Mouse (Mus musculus) neural tube, embryonic 13.5 days (tissue): Measurements from ENCODE around the gene 1110004F10Rik. TPM values are rescaled to one million over a fixed set of nuclear protein-coding genes. Genes with fewer than 3 reads are reported as not detected.

Experiments
- polyA plus RNA-seq: library from polyadenylated mRNA; unstranded; fragments of >200 nt; fragmentation: Nextera tagmentation; extraction: Ambion mirVana; gene quantifications from 2 replicates; pipeline ENCODE4 v1.2.1, GENCODE M21; 2015

The 1110004F10Rik gene
- polyA plus RNA-seq, 1 experiment from 2014 or later: 324 TPM

Other genes starting within 250 kb of the 1110004F10Rik start
- 46.1 and 50.7 TPM in 2 replicates for gene Sox6, start 601 bp upstream of the 1110004F10Rik start, polyA plus RNA-seq
- 1.5 TPM in 2 replicates for gene Gm4353, start 45.2 kb downstream of the 1110004F10Rik start, polyA plus RNA-seq